Mouse (Mus musculus) kidney, adult 2 months (tissue): ENCODE results near the gene Fiz1.

Source experiments
- CTCF ChIP-seq: fragments of 200-500 bp; conservative IDR thresholded peaks from 2 replicates; pipeline ENCODE4 v1.5.1; 2011; ENCODE audit warnings: low read depth, mild to moderate bottlenecking, control low read depth, low read length, moderate library complexity, mixed read lengths; ENCODE audit not compliant: insufficient read depth, insufficient read length
- POLR2A ChIP-seq: fragments of 200-500 bp; IDR thresholded peaks from one replicate; pipeline ENCODE4 v1.6.1; 2011; ENCODE audit warnings: low read depth, low read length, control low read depth

DNA sequence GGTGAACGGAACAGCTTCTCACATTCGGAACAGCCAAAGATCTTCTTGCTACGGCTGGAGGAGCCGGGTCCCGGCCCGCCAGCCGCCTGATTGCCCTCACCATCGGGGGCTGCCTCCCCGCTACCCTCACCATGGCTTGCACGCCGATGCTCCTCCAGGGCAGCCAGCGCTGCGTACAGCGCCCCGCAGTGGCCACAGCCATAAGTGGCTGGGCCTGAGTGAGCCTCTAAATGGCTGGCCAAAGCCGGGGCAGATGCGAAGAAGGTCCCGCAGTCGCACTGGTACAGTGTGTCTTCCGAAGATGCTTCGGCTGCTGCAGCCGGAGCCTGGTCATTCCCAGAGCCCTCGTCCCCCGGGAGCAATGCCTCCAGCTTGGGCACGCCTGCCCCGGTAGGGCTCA is 6.3 kb downstream of the Fiz1 start:
- TF ChIP-seq CTCF, result no peak
- TF ChIP-seq POLR2A, result no peak
